Mouse (Mus musculus): ENCODE measurements around the gene Gm20695. TPM values are rescaled to one million over a fixed set of nuclear protein-coding genes. Genes with fewer than 3 reads are reported as not detected.

Gm20695 gene
- total RNA-seq, 2 experiments from 2014 or later, result 0.45 to 0.58 TPM

Small RNAs within 50 kb of the gene (microRNA-seq; reads per million reads assigned to microRNA genes)
- gene Gm23493, result 0 reads per million in 2 experiments

Other genes starting within 250 kb of the Gm20695 start
- not detected for gene Mefv, start 166.6 kb upstream of the Gm20695 start, total RNA-seq (2021)
- 1 to 10 TPM; 6.0 to 6.7 TPM for gene Zfp263, start 140.6 kb upstream of the Gm20695 start, total RNA-seq (2021)
- gene Olfr15, start 53.8 kb upstream of the Gm20695 start, total RNA-seq (2021), result not detected
- 1 to 10 TPM; 1.2 to 1.3 TPM for gene Zfp174, start 37.4 kb upstream of the Gm20695 start, total RNA-seq (2021)
- 10 to 100 TPM; 24.8 to 24.9 TPM for gene Naa60, start 12.3 kb upstream of the Gm20695 start, total RNA-seq (2021)
- 1 to 10 TPM; 5.6 to 6.8 TPM for gene Zfp597, start 87 bp upstream of the Gm20695 start, total RNA-seq (2021)
- 1 to 10 TPM; 1.7 to 2.2 TPM for gene 1700037C18Rik, start 24.0 kb downstream of the Gm20695 start, total RNA-seq (2021)
- 1 to 10 TPM; 6.4 to 6.9 TPM for gene Cluap1, start 24.2 kb downstream of the Gm20695 start, total RNA-seq (2021)
- gene Nlrc3, start 92.0 kb downstream of the Gm20695 start, total RNA-seq (2021), result 1 to 10 TPM; 3.1 to 5.3 TPM
- 1 to 10 TPM; 5.9 to 7.9 TPM for gene Slx4, start 119.1 kb downstream of the Gm20695 start, total RNA-seq (2021)
- not detected for gene Dnase1, start 152.3 kb downstream of the Gm20695 start, total RNA-seq (2021)
- gene Trap1, start 193.2 kb downstream of the Gm20695 start, total RNA-seq (2021), result 10 to 100 TPM; 89.0 to 91.9 TPM

All from gastrocnemius, postnatal 14 days (tissue).